Mouse (Mus musculus) embryonic facial prominence, embryonic 13.5 days (tissue): ENCODE results near the gene Specc1. TPM values are rescaled to one million over a fixed set of nuclear protein-coding genes. Genes with fewer than 3 reads are reported as not detected.

ENCODE experiments used
- ATAC-seq: fragments of 200-750 bp; cut with Nextera tagmentation; 2 replicates; pipeline ENCODE4 v1.8.0; 2017; ENCODE audit warnings: low read depth; ENCODE audit not compliant: insufficient number of reproducible peaks, insufficient read depth, low FRiP score, low TSS enrichment
- H3K27ac ChIP-seq: fragments of 300-500 bp; sonication (generic); 2 replicates; pipeline ENCODE4 v1.5.1; 2015; ENCODE audit warnings: moderate library complexity, mild to moderate bottlenecking, inconsistent platforms
- H3K27me3 ChIP-seq: fragments of 300-500 bp; sonication (generic); 2 replicates; pipeline ENCODE4 v1.6.1; 2015; ENCODE audit warnings: mild to moderate bottlenecking, inconsistent platforms
- H3K36me3 ChIP-seq: fragments of 300-500 bp; sonication (generic); 2 replicates; pipeline ENCODE4 v1.6.1; 2015; ENCODE audit warnings: mild to moderate bottlenecking, inconsistent platforms
- H3K4me1 ChIP-seq: fragments of 300-500 bp; sonication (generic); 2 replicates; pipeline ENCODE4 v1.6.1; 2015; ENCODE audit warnings: inconsistent platforms
- H3K4me2 ChIP-seq: fragments of 300-500 bp; sonication (generic); 2 replicates; pipeline ENCODE4 v1.6.1; 2015; ENCODE audit warnings: moderate library complexity, mild to moderate bottlenecking, inconsistent platforms
- H3K4me3 ChIP-seq: fragments of 300-500 bp; sonication (generic); 2 replicates; pipeline ENCODE4 v1.5.1; 2015; ENCODE audit warnings: mild to moderate bottlenecking, inconsistent platforms
- H3K9ac ChIP-seq: fragments of 300-500 bp; sonication (generic); 2 replicates; pipeline ENCODE4 v1.6.1; 2015; ENCODE audit warnings: mild to moderate bottlenecking, inconsistent platforms
- H3K9me3 ChIP-seq: fragments of 300-500 bp; sonication (generic); 2 replicates; pipeline ENCODE4 v1.6.1; 2016; ENCODE audit warnings: inconsistent platforms
- WGBS: fragments of 180-500 bp; shearing (Covaris S2); methylation state at CpG from one replicate; pipeline ENCODE4 v1.1.7; 2015; ENCODE audit warnings: mixed read lengths; 5-methylcytosine and 5-hydroxymethylcytosine counted together
- polyA plus RNA-seq: library from polyadenylated mRNA; unstranded; fragments of >200 nt; fragmentation: Nextera tagmentation; extraction: Ambion mirVana; gene quantifications from 2 replicates; pipeline ENCODE4 v1.2.1, GENCODE M21; 2015

Specc1 gene
- polyA plus RNA-seq, 1 experiment from 2014 or later, result 14.1 TPM

GRCm38 (mm10) chr11:61970901-61971300, 14.3 kb downstream of the Specc1 start:
- ATAC-seq, result no peak; the same call in 1 of the 2 replicates

GRCm38 (mm10) chr11:61971441-61972221, 15.1 kb downstream of the Specc1 start:
- Histone ChIP-seq H3K9ac (no peak overlapping the region), H3K9me3 (no peaks in the 10 kb centered on the region), H3K27ac (no peak overlapping the region), H3K27me3 (no peaks in the 10 kb centered on the region), H3K36me3 (no peaks in the 10 kb centered on the region), H3K4me2 (no peak overlapping the region), H3K4me1 (peaks cover 18% of the 10 kb centered on the region), H3K4me3 (no peak overlapping the region)
- 41% methylated on average over 7 of the region's 7 CpGs for WGBS
- ATAC-seq, result no peak

More at GRCm38 (mm10) chr11:61970901-61971300, 14.3 kb downstream of the Specc1 start:
- WGBS, result 29% methylated on average over 5 of the region's 5 CpGs
- Histone ChIP-seq H3K4me1 (peaks cover 18% of the 10 kb centered on the region), H3K9ac (no peak overlapping the region), H3K4me3 (no peak overlapping the region), H3K27ac (no peak overlapping the region), H3K36me3 (no peaks in the 10 kb centered on the region), H3K27me3 (no peaks in the 10 kb centered on the region), H3K9me3 (no peaks in the 10 kb centered on the region), H3K4me2 (no peak overlapping the region)

- Histone ChIP-seq H3K4me1 (peaks cover 18% of the 10 kb centered on the region), H3K4me3 (no peak overlapping the region), H3K27ac (no peak overlapping the region), H3K36me3 (no peaks in the 10 kb centered on the region), H3K9ac (no peak overlapping the region), H3K9me3 (no peaks in the 10 kb centered on the region), H3K27me3 (no peaks in the 10 kb centered on the region), H3K4me2 (no peak overlapping the region)
- no peak for ATAC-seq
- WGBS, result 64% methylated on average over 13 of the region's 13 CpGs
These were observed 17.6 kb downstream of the Specc1 start for GRCm38 (mm10) chr11:61974106-61974707.

GRCm38 (mm10) chr11:61975783-61976182, 19.2 kb downstream of the Specc1 start:
- no peak overlapping the region for H3K27ac ChIP-seq
- WGBS, result 73% methylated on average over 1 of the region's 1 CpGs
- no peaks in the 10 kb centered on the region for H3K9me3 ChIP-seq
- peaks cover 19% of the 10 kb centered on the region for H3K4me1 ChIP-seq
- no peak for ATAC-seq
- H3K36me3 ChIP-seq, result no peaks in the 10 kb centered on the region
- H3K9ac ChIP-seq, result no peak overlapping the region
- H3K4me3 ChIP-seq, result no peak overlapping the region
- no peaks in the 10 kb centered on the region for H3K27me3 ChIP-seq
- H3K4me2 ChIP-seq, result no peak overlapping the region

- no peak overlapping the region for H3K9ac ChIP-seq
- H3K36me3 ChIP-seq, result no peaks in the 10 kb centered on the region
- H3K9me3 ChIP-seq, result no peaks in the 10 kb centered on the region
- no peak overlapping the region for H3K4me3 ChIP-seq
- H3K4me2 ChIP-seq, result no peak overlapping the region
- H3K4me1 ChIP-seq, result 0 out of 2 replicates have a peak, but pooled peaks cover 3% of the 10 kb centered on the region
- WGBS, result 66% methylated on average over 2 of the region's 2 CpGs
- H3K27me3 ChIP-seq, result no peaks in the 10 kb centered on the region
- H3K27ac ChIP-seq, result no peak overlapping the region
- ATAC-seq, result no peak
These were observed 24.7 kb downstream of the Specc1 start for GRCm38 (mm10) chr11:61981285-61981684.

- Histone ChIP-seq H3K27ac (no peak overlapping the region), H3K4me1 (0 out of 2 replicates have a peak, but pooled peaks cover 3% of the 10 kb centered on the region), H3K9me3 (no peaks in the 10 kb centered on the region), H3K27me3 (no peaks in the 10 kb centered on the region), H3K4me3 (no peak overlapping the region), H3K4me2 (no peak overlapping the region), H3K36me3 (no peaks in the 10 kb centered on the region), H3K9ac (no peak overlapping the region)
- 87% methylated on average over 9 of the region's 9 CpGs for WGBS
- ATAC-seq, result no peak
These were observed 26.3 kb downstream of the Specc1 start for GRCm38 (mm10) chr11:61982828-61983227.

GRCm38 (mm10) chr11:61986939-61987338, 30.4 kb downstream of the Specc1 start:
- H3K4me1 ChIP-seq, result no peaks in the 10 kb centered on the region
- H3K9ac ChIP-seq, result no peak overlapping the region
- H3K27me3 ChIP-seq, result no peaks in the 10 kb centered on the region
- no peaks in the 10 kb centered on the region for H3K36me3 ChIP-seq
- no peaks in the 10 kb centered on the region for H3K9me3 ChIP-seq
- no peak overlapping the region for H3K4me3 ChIP-seq
- H3K4me2 ChIP-seq, result no peak overlapping the region
- H3K27ac ChIP-seq, result no peak overlapping the region
- 76% methylated on average over 4 of the region's 4 CpGs for WGBS
- no peak for ATAC-seq

- Histone ChIP-seq H3K27ac (no peak overlapping the region), H3K4me1 (no peaks in the 10 kb centered on the region), H3K9me3 (no peaks in the 10 kb centered on the region), H3K9ac (no peak overlapping the region), H3K36me3 (no peaks in the 10 kb centered on the region), H3K27me3 (no peaks in the 10 kb centered on the region), H3K4me2 (no peak overlapping the region), H3K4me3 (no peak overlapping the region)
- ATAC-seq, result no peak
- WGBS, result 77% methylated on average over 9 of the region's 9 CpGs
These were observed 33.1 kb downstream of the Specc1 start for GRCm38 (mm10) chr11:61989647-61990046.

- Histone ChIP-seq H3K4me2 (no peak overlapping the region), H3K27me3 (no peaks in the 10 kb centered on the region), H3K27ac (no peak overlapping the region), H3K9ac (no peak overlapping the region), H3K9me3 (no peaks in the 10 kb centered on the region), H3K4me3 (no peak overlapping the region), H3K4me1 (no peaks in the 10 kb centered on the region), H3K36me3 (no peaks in the 10 kb centered on the region)
- no peak for ATAC-seq
- 70% methylated on average over 2 of the region's 2 CpGs for WGBS
These were observed 35.0 kb downstream of the Specc1 start for GRCm38 (mm10) chr11:61991576-61991975.

- Histone ChIP-seq H3K9me3 (no peaks in the 10 kb centered on the region), H3K27ac (no peak overlapping the region), H3K9ac (no peak overlapping the region), H3K36me3 (no peaks in the 10 kb centered on the region), H3K27me3 (no peaks in the 10 kb centered on the region), H3K4me3 (no peak overlapping the region), H3K4me1 (no peaks in the 10 kb centered on the region), H3K4me2 (no peak overlapping the region)
- 85% methylated on average over 4 of the region's 4 CpGs for WGBS
- no peak for ATAC-seq
These were observed 36.2 kb downstream of the Specc1 start for GRCm38 (mm10) chr11:61992671-61993285.

- Histone ChIP-seq H3K27ac (no peak overlapping the region), H3K4me2 (no peak overlapping the region), H3K9ac (no peak overlapping the region), H3K9me3 (no peaks in the 10 kb centered on the region), H3K27me3 (no peaks in the 10 kb centered on the region; the same call in 1 of the 2 replicates), H3K4me1 (peaks cover 19% of the 10 kb centered on the region), H3K4me3 (no peak overlapping the region), H3K36me3 (no peaks in the 10 kb centered on the region)
- no peak for ATAC-seq
- WGBS, result 81% methylated on average over 8 of the region's 8 CpGs
These were observed 42.9 kb downstream of the Specc1 start for GRCm38 (mm10) chr11:61999501-61999900.

- Histone ChIP-seq H3K27ac (no peak overlapping the region), H3K9me3 (no peaks in the 10 kb centered on the region), H3K4me2 (no peak overlapping the region), H3K27me3 (no peaks in the 10 kb centered on the region; the same call in 1 of the 2 replicates), H3K9ac (no peak overlapping the region), H3K4me1 (peaks cover 25% of the 10 kb centered on the region), H3K4me3 (no peak overlapping the region), H3K36me3 (no peaks in the 10 kb centered on the region)
- 84% methylated on average over 12 of the region's 12 CpGs for WGBS
- ATAC-seq, result no peak
These were observed 43.5 kb downstream of the Specc1 start for GRCm38 (mm10) chr11:62000099-62000498.
